Mouse (Mus musculus): ENCODE measurements around the gene Iqsec1.
A peak's percentile ranks its signal among the peaks of the same experiment; 100 is the strongest.

Iqsec1 gene

DNA sequence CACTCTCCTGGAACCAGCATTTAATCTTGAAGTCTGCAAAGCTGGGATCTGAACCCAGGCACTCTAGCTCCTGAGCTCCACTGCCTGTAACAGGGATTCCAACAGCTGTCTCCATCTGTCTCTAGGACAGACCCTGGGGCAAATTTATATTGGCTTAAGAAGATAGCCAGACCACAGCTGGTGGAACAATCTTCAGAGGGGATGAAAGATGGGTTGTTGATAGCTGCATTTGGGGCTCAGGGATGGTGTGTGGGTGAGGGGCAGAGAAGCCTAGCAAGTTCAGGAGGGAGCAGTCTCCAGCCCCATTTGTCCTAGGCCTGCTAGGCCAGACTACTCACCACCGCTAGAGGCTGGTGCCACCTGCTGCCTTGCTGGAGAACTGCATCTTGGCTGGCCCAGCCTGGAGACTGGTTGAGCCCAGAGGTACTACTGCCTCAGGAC is 260.0 kb downstream of the Iqsec1 start:
- peak; percentile 80 for DNase-seq (ENCODE audit: extremely low spot score)

- DNase-seq (ENCODE audit: extremely low spot score) = no peak
Measured at GRCm38 (mm10) chr6:90727826-90728225, 260.7 kb downstream of the Iqsec1 start.

DNA sequence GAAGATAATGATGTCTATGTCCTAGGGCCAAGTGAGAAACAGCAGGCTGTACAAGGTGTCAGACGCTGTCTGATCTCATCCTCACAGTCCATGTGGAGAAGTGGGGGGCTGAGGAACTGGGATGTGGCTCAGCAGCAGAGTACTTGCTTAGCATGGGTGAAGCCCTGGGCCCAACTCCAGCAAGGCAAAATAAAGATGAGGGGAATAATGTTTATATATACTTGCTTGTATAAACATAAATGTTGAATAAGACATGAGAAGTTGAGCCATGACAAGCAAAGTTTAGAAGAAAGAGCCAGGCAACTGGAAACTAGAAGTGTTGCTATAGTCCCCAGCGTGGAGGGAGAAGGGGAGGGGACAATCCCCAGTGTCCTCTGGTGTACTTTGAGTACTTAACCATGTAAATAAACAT is 261.8 kb downstream of the Iqsec1 start:
- DNase-seq (ENCODE audit: extremely low spot score) = no peak

DNA sequence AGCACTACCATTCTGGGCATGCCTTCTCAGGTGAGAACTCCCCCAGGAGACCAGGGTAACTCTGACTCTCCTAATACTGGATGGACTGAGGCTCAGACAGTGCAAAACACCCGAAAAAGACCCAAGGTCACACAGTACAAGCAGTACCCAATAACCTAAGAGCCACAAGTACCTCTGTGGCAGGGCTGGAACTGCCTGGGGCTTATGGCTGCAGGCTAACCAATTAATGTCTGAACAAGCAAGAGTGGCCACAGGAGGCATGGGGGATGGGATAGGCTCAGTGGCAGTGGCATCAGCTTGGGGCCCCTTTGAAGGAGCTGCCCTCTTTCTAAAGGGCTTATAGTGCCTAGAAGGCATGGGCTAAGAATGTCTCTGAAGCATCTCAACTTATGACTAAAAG is 263.0 kb downstream of the Iqsec1 start:
- DNase-seq (ENCODE audit: extremely low spot score) = no peak

GRCm38 (mm10) chr6:90722993-90723392 is 265.5 kb downstream of the Iqsec1 start:
- DNase-seq (ENCODE audit: extremely low spot score) = no peak

DNA sequence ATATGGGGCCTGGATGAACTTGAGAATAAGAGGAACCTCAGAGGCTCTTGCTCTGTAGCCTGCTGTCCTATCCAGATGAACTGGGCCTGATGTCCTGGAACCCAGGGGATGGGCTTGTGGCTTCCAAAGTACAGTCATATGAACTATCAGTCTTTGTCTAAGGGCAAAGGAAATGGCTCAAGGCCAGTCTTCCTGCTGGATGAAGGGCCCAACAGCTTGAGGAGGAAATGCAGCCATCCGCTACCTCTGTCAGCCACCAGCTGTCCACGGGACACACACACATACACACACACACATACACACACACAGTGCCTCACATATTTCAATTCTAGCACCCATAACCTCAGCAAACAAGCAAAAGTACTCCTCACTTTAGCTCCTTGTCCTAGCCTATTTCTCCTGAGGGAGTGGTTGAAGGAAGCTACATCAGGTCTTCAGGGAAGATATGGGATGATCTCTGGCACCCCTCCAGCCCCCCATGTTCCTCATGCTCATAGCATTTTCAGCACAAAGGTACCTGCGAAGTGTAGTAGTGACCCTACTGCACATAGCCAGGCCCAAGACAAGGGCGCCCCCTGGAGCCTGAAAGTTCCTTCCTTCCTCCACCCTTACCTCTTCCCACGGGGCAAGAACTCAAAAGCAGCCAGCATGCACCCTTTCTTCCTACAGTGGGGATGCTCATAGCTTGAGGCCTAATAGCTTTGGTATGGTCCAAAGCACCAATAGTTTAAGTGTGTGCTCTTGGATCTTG is 267.3 kb downstream of the Iqsec1 start:
- DNase-seq (ENCODE audit: extremely low spot score) = no peak

GRCm38 (mm10) chr6:90720201-90720600 is 268.3 kb downstream of the Iqsec1 start:
- no peak for DNase-seq (ENCODE audit: extremely low spot score)

DNA sequence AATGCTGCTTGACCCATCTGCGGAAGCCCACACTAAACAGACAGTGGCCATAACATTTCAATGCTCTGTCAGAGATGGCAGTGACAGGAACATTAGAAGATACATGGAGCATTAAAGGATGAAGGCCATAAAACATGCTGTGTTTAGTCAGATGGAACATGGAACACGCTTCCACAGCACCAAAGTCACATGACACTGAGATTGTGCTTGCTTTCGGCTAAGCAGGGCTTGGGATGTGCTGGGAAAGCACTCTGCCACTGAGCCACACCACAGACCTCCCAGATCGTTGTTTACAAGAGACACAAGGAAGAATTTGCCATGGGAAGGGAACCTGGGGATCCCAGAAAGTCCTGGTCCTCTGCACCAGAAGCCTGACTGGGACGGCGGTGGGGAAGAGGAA is 269.1 kb downstream of the Iqsec1 start:
- no peak for DNase-seq (ENCODE audit: extremely low spot score)

DNA sequence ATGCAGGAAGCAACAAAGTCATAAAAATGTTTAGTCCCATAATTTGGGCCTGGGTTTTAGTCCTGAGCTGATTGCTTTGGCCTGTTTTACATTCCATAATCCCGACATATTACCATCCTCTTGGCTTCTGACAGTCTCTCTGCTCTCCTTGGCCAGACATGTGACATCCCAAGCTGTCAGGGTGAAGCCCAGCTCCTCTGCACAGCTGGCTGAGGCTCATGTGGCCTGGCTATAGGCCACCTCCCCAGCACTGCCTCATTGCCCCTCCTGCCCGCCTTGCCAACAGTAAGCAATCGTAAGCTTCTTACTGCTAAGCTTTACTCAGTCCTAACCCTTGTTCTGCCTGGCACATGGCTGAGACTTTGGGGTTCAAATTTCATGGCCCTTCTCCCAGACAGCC is 270.0 kb downstream of the Iqsec1 start:
- DNase-seq (ENCODE audit: extremely low spot score) = no peak

GRCm38 (mm10) chr6:90717711-90718110 is 270.8 kb downstream of the Iqsec1 start:
- no peak for DNase-seq (ENCODE audit: extremely low spot score)

- DNase-seq (ENCODE audit: extremely low spot score) = no peak
Measured at GRCm38 (mm10) chr6:90716853-90717252, 271.6 kb downstream of the Iqsec1 start.

DNA sequence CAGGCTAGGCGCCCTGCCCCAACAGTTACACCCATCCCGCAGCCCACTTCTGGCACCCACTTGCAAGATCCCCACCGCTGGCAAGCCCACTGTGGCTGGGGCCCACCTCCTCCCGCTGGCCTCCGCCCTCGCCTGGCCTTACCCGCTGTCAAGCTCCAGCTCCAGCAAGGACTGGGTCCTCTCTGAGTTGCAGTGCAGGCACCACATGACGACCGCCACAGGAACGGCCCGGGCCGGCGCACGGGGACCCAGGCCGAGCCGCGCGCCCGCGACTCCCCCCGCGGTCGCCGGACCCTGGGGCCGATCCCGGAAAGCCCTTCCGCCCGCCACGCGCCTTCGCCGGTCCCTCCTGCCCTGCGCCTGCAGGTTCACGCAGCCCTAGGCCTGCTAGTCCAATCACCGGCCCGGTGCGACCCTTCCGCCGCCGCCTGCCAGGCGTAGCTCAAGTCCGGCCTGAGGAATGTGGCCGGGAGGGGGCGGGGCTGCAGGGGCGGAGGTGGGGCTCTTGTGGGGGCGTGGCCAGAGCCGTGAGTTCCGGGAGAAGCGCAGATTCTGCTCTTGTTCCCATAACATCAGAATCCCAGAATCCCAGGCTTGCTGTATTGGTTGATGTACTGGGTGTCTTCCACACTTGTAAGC is 272.3 kb downstream of the Iqsec1 start:
- peak; percentile 90 for DNase-seq (ENCODE audit: extremely low spot score)

DNA sequence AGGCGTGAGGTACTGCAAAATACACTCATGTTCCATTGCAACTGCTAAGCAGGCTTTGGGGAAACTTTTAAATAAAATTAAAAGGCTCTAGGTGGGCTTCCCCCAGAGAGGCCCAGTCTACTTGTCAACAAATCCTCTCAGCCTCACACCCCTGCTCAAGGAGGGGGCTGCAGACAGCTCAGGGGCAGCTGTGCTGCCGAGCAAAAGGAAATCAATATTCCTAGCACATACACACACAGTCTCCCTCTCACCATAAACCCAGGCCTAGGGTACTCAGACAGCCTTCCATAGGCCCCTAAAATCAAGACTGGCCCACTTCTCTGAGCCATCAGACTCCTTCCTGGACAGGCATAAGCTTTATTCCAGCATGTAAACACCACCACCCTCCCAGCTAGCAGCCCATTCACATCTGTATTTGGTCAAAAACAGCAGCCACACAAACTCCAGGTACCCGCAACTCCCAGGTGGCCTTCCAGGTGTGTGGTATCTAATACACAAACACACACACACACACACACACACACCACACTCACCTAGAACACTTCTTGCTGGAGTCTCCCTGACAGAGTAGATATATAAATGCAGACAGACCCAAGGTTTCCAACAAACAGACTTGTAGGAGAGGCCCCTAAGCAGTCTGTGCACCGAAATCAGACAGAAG is 273.1 kb downstream of the Iqsec1 start:
- no peak for DNase-seq (ENCODE audit: extremely low spot score)

DNA sequence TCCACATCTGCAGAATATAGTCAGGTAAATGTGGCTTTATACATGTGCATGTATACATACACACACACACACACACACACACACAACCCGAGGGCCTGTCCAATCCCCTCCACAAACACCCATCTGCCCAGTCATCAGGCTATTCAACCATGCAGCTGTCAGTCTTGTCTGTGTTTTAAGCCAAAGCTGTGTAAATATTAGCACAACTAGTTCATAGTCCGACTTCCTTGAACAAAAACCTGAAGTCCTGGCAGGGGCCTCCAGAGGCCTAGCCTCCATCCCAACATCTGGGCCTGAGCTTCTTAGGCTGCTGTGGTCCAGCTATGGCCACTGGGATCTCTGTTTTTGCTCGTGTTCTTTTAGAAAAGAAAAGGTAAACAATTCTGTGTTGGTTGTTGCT is 274.8 kb downstream of the Iqsec1 start:
- DNase-seq (ENCODE audit: extremely low spot score) = no peak

GRCm38 (mm10) chr6:90712486-90713480 is 275.7 kb downstream of the Iqsec1 start:
- no peak for DNase-seq (ENCODE audit: extremely low spot score)

- DNase-seq (ENCODE audit: extremely low spot score) = no peak
Measured at GRCm38 (mm10) chr6:90712063-90712462, 276.4 kb downstream of the Iqsec1 start.

DNA sequence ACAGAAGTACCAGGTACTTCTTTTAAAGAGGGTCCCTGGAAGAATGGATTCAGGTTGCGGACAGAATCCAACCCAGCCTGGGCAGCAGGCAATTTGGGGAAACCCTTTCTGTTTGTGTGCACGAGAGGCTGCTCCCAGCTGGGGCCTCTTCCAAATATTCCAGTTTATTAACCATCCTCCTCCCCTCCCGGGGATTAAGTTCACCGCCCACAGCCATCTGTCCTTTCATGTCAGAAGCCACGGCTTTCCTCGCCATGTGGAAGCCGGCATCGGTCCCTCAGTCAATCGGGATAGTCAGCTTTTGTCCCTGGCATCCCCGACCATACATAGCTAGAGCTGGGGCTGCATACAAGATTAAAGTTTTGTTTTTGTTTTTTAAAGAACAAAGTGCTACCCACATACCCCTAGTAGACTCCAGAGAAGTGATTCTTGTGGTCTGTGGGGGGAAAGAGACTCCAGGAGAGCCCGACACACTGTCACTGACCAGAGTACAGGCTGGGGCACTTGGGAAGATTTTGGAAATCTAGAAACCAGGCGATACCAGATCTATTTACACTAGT is 276.9 kb downstream of the Iqsec1 start:
- DNase-seq (ENCODE audit: extremely low spot score) = no peak

DNA sequence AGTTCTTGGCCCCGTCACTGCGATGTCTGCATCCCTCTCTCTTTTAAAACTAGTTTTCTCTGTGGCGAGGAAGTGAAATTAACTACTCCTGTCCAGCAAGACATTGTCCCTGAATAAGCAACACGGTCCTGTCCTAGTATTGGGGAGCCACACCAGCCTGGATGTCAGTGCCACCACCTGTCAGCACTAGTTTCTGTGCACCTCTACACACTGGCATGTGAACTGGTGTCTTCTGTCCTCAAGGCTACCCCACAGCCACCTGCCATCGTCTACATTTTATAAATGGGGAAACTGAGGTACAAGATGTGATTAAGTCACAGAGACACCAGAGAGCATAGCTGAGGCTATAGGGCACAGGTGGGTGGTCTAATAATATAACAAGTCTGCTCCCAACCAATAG is 277.7 kb downstream of the Iqsec1 start:
- no peak for DNase-seq (ENCODE audit: extremely low spot score)

DNA sequence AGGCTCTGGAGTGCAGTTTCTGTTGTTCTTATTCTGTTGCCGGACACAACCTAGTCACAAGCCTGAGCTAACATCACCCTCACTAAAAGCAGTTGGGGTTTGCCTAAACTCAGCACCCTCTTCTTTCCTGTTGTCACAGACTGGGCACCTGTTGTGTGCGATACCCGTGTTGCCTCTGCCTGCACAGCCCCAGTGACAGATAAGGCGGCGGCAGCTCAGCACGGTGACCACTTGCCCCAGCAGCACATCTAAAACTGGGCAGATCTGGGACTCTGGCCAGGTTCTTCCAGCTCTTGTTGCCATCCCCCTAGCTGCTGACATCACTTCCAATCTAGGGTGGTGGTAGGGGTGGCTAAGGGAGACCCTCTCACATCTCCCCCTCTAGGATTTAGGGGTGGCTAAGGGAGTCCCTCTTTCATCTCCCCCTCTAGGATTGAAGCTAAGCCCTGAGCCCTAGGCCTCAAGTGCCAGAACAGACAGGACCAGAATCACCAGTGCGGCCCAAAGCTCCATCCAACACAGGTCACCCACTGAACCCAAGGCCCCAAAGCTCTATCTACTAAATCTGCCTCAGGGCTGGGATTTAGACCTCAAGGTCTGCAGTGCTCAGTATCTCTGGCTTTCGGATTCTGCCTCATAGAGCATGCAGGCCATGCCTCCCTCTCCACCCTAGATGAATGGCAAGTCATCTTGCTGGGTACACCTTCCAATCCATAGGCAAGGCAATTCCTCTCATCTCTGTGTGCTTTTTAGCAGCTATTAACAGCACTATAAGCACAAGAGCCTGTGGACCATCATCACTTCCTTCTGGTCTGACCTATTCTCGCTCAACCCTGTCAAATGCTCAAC is 278.3 kb downstream of the Iqsec1 start:
- no peak for DNase-seq (ENCODE audit: extremely low spot score)

DNA sequence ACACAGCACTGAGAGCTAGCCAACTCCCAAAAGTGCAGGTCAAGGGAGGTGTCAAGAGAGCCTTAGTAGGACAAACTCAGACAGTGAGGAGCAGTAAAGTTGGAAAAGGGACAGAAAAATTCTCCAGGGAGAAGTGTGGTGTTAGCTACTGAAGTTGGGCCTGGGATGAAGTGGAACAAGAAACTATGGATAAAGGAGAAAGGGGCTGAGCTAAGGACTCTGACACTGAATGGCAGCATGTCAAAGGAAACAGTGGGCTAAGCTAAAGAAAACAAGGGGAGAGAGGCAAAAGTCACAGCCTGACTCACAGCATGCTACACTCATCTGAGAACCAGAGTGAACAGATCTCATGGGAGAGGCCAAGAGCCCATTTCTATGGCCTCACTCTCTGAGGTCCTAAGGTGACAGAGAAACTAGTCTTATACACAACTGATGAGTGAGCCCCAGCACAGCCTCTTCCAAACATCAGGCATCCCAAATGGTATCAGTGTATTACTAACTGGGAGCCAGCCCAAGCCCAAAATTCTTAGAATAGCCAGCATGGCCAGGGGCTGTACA is 280.3 kb downstream of the Iqsec1 start:
- no peak for DNase-seq (ENCODE audit: extremely low spot score)
